Mouse (Mus musculus): ENCODE results near the gene Urb2. TPM values are rescaled to one million over a fixed set of nuclear protein-coding genes. Genes with fewer than 3 reads are reported as not detected.

The Urb2 gene
- polyA plus RNA-seq, 1 experiment: 33.4 TPM

DNA sequence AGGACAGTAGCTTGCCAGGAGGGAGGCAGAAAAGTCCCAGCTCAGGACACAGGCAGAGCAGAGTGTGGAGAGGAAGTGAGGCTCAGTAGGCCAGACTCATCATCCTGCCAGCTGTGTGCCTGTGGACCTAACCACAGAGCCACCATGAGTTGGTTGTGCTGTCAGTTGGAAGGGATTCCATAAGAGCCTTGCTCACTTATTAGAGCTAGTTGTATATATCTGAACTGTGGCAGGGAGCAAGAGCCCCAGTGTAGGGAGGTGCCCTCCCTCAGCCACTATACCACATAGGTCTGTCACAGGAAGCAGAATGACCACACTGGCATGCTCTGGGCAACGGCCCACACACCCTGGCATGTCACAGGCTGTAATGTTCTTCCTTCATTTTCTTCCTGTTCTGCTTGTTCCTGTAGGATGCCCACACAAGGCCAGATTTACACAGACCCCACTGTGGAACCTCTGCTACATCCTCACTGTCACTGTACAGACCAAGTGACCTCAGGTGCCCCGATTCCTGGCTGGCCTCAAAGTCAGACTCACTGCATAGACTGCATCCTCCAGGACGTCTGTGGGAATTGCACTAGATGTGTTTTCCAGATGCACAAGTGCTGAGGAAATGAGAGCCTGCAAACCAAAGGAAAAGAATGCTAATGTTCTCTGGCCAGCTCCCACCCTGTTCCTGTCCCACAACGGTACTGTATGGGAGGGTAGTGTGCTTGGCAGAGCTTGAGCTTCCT lies 45.2 kb downstream of the Urb2 start:
- no peak overlapping the region for H3K27ac ChIP-seq (ENCODE audit: control insufficient read depth, insufficient read depth, low read depth, low read length)
- H3K27me3 ChIP-seq (ENCODE audit: control insufficient read depth, insufficient read depth, low read length): no peaks in the 10 kb centered on the region

DNA sequence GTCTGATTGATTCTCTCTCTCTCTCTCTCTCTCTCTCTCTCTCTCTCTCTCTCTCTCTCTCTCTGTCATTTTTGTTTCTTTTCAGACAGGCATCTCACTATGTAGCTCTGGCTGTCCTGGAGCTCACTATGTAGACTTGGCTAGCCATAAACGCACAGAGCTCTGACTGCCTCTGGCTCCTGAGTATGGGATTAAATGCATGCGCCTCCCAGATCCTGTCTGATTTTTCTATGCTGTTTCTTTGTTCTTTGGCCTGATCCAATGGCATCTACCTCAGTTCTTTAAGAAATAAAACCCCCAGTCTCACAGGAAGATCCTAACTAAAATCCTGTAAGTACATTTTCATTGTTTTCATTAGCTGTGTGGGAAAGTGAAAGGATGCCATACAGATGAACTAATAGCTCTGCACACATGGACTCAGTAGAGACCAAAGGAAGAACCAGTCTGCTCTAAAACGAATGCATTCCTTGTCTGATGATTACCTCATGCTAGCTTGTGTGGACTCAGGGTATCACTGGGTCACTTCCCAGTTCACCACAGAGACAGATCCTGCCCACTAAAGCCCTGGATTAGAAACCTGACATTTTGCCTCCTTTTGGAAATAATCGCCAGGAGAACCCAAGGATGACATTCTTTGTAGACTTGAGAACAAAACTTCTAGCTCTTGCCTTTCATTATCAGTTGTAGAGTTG lies 45.9 kb downstream of the Urb2 start:
- Histone ChIP-seq H3K27me3 (ENCODE audit: control insufficient read depth, insufficient read depth, low read length) (no peaks in the 10 kb centered on the region), H3K4me3 (ENCODE audit: control insufficient read depth, low read depth, low read length) (no peak overlapping the region), H3K36me3 (ENCODE audit: control insufficient read depth, insufficient read depth, low read length) (no peaks in the 10 kb centered on the region), H3K27ac (ENCODE audit: control insufficient read depth, insufficient read depth, low read depth, low read length) (no peak overlapping the region), H3K4me1 (ENCODE audit: control insufficient read depth, insufficient read depth, low read length) (no peaks in the 10 kb centered on the region)
- TF ChIP-seq CTCF (IDR thresholded peaks at IDR 0.05; ENCODE audit: control insufficient read depth, insufficient read depth, insufficient replicate concordance, low read depth, low read length): no peak
- no peak for TF ChIP-seq POLR2A (IDR thresholded peaks at IDR 0.05; ENCODE audit: control insufficient read depth, low read depth, low read length)

More for the DNA sequence above, 45.2 kb downstream of the Urb2 start:
- no peak overlapping the region for H3K4me3 ChIP-seq (ENCODE audit: control insufficient read depth, low read depth, low read length)
- no peaks in the 10 kb centered on the region for H3K36me3 ChIP-seq (ENCODE audit: control insufficient read depth, insufficient read depth, low read length)
- H3K4me1 ChIP-seq (ENCODE audit: control insufficient read depth, insufficient read depth, low read length): no peaks in the 10 kb centered on the region
- no peak for TF ChIP-seq POLR2A (IDR thresholded peaks at IDR 0.05; ENCODE audit: control insufficient read depth, low read depth, low read length)
- no peak for TF ChIP-seq CTCF (IDR thresholded peaks at IDR 0.05; ENCODE audit: control insufficient read depth, insufficient read depth, insufficient replicate concordance, low read depth, low read length)

- H3K27ac ChIP-seq (ENCODE audit: control insufficient read depth, insufficient read depth, low read depth, low read length): no peak overlapping the region
Observed at GRCm38 (mm10) chr8:124070363-124071324, 49.3 kb downstream of the Urb2 start.

GRCm38 (mm10) chr8:124075977-124076376 lies 54.7 kb downstream of the Urb2 start:
- Histone ChIP-seq H3K4me1 (ENCODE audit: control insufficient read depth, insufficient read depth, low read length) (no peaks in the 10 kb centered on the region), H3K27ac (ENCODE audit: control insufficient read depth, insufficient read depth, low read depth, low read length) (no peak overlapping the region), H3K4me3 (ENCODE audit: control insufficient read depth, low read depth, low read length) (no peak overlapping the region), H3K27me3 (ENCODE audit: control insufficient read depth, insufficient read depth, low read length) (no peaks in the 10 kb centered on the region), H3K36me3 (ENCODE audit: control insufficient read depth, insufficient read depth, low read length) (no peaks in the 10 kb centered on the region)
- TF ChIP-seq POLR2A (IDR thresholded peaks at IDR 0.05; ENCODE audit: control insufficient read depth, low read depth, low read length) (no peak), CTCF (IDR thresholded peaks at IDR 0.05; ENCODE audit: control insufficient read depth, insufficient read depth, insufficient replicate concordance, low read depth, low read length) (no peak)

More at GRCm38 (mm10) chr8:124070363-124071324, 49.3 kb downstream of the Urb2 start:
- Histone ChIP-seq H3K36me3 (ENCODE audit: control insufficient read depth, insufficient read depth, low read length) (no peaks in the 10 kb centered on the region), H3K4me1 (ENCODE audit: control insufficient read depth, insufficient read depth, low read length) (no peaks in the 10 kb centered on the region), H3K27me3 (ENCODE audit: control insufficient read depth, insufficient read depth, low read length) (no peaks in the 10 kb centered on the region), H3K4me3 (ENCODE audit: control insufficient read depth, low read depth, low read length) (no peak overlapping the region)
- TF ChIP-seq CTCF (IDR thresholded peaks at IDR 0.05; ENCODE audit: control insufficient read depth, insufficient read depth, insufficient replicate concordance, low read depth, low read length) (no peak), POLR2A (IDR thresholded peaks at IDR 0.05; ENCODE audit: control insufficient read depth, low read depth, low read length) (no peak)

GRCm38 (mm10) chr8:124076416-124076815 lies 55.1 kb downstream of the Urb2 start:
- Histone ChIP-seq H3K4me3 (ENCODE audit: control insufficient read depth, low read depth, low read length) (no peak overlapping the region), H3K27me3 (ENCODE audit: control insufficient read depth, insufficient read depth, low read length) (no peaks in the 10 kb centered on the region), H3K36me3 (ENCODE audit: control insufficient read depth, insufficient read depth, low read length) (no peaks in the 10 kb centered on the region), H3K27ac (ENCODE audit: control insufficient read depth, insufficient read depth, low read depth, low read length) (no peak overlapping the region), H3K4me1 (ENCODE audit: control insufficient read depth, insufficient read depth, low read length) (no peaks in the 10 kb centered on the region)
- no peak for TF ChIP-seq POLR2A (IDR thresholded peaks at IDR 0.05; ENCODE audit: control insufficient read depth, low read depth, low read length)
- TF ChIP-seq CTCF (IDR thresholded peaks at IDR 0.05; ENCODE audit: control insufficient read depth, insufficient read depth, insufficient replicate concordance, low read depth, low read length): no peak

DNA sequence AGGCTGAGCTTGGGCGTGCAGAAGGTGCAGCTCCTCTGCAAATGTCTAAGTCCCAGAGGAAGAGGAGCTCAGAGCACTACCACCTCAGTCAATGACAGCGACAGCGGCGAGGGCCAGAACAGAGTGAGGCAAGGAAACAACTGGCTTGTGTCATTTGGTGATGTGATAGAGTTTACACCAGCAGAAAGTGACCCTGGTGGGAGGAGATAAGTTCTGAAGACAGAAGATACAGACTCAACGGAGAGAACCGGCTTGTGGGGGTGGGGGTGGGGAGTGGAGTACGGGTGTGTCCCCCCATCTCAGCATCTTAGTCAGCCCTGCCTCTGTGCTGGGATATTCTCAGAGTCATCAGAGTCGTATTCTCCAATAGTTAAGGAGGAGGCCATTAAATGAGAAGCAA lies 56.1 kb downstream of the Urb2 start:
- no peak overlapping the region for H3K27ac ChIP-seq (ENCODE audit: control insufficient read depth, insufficient read depth, low read depth, low read length)
- TF ChIP-seq POLR2A (IDR thresholded peaks at IDR 0.05; ENCODE audit: control insufficient read depth, low read depth, low read length): no peak
- TF ChIP-seq CTCF (IDR thresholded peaks at IDR 0.05; ENCODE audit: control insufficient read depth, insufficient read depth, insufficient replicate concordance, low read depth, low read length): no peak
- H3K27me3 ChIP-seq (ENCODE audit: control insufficient read depth, insufficient read depth, low read length): no peaks in the 10 kb centered on the region
- no peak overlapping the region for H3K4me3 ChIP-seq (ENCODE audit: control insufficient read depth, low read depth, low read length)
- no peaks in the 10 kb centered on the region for H3K4me1 ChIP-seq (ENCODE audit: control insufficient read depth, insufficient read depth, low read length)
- no peaks in the 10 kb centered on the region for H3K36me3 ChIP-seq (ENCODE audit: control insufficient read depth, insufficient read depth, low read length)

Data from testis, adult 2 months (tissue).